ENCODE assay signal across 10 mouse cellular contexts in the genomic region with DNA sequence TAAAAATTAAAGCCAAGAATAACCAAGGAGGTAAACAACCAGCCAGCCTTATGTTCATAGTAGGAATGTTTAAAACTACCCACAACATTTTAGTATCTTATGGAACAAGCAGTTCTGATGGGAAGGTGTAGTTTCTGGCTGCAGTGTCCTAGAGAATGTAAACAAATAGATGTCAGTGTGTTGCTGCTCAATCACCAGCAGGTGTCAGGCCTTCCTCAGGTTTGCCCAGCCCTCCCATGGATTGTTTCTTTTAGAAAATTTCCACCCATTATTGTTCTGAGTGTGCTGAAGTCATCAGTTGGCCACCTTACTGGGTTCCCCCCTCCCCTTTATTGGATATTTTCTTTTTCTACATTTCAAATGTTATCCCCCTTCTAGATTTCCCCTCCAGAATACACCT. TPM values are rescaled to one million over a fixed set of nuclear protein-coding genes. Genes with fewer than 3 reads are reported as not detected.
DNase-seq lines count a peak whose midpoint lies in the region; ATAC-seq and TF ChIP-seq lines count a peak whose summit lies in the region.
"Had no signal": no experiment of that assay in that cellular context is flagged by ENCODE, and none has a peak within 500 bp of the region (broad histone marks: within the 10 kb centered on the region; RNA-seq: fewer than 3 reads in every experiment).

No protein-coding gene starts in this region.

- no peak for DNase-seq in testis, postnatal 14 days (ENCODE audit: low spot score)
- DNase-seq in embryo, embryonic 10.5 days (ENCODE audit: low spot score): peak; percentile 10
- peak; percentile 52 for DNase-seq in liver, adult 2 months (ENCODE audit: extremely low read depth, low read depth, low spot score)
- DNase-seq in adrenal gland, postnatal 25 days: no peak
- no peak for DNase-seq in ovary, adult 18-20 months (ENCODE audit: low spot score)

- H3K36me3 ChIP-seq in testis, adult 2 months (ENCODE audit: control insufficient read depth, insufficient read depth, low read length): no peaks in the 10 kb centered on the region
- H3K36me3 ChIP-seq in liver, adult 2 months (ENCODE audit: control insufficient read depth, insufficient read depth, low read length): no peaks in the 10 kb centered on the region
- H3K36me3 ChIP-seq: embryonic facial prominence, embryonic 13.5 days; neural tube, embryonic 13.5 days had no signal

- TF ChIP-seq CTCF in testis, adult 2 months (IDR thresholded peaks at IDR 0.05; ENCODE audit: control insufficient read depth, insufficient read depth, insufficient replicate concordance, low read depth, low read length): peak; percentile 33; the same call in 1 of the 2 replicates
- TF ChIP-seq CTCF in liver, adult 2 months (IDR thresholded peaks at IDR 0.05; ENCODE audit: low read depth, low read length): peak; percentile 79

- H3K27me3 ChIP-seq in testis, adult 2 months (ENCODE audit: control insufficient read depth, insufficient read depth, low read length): no peaks in the 10 kb centered on the region
- no peaks in the 10 kb centered on the region for H3K27me3 ChIP-seq in liver, adult 2 months (ENCODE audit: control insufficient read depth, insufficient read depth, low read length)
- H3K27me3 ChIP-seq: embryonic facial prominence, embryonic 13.5 days; neural tube, embryonic 13.5 days had no signal

- no peaks in the 10 kb centered on the region for H3K79me2 ChIP-seq in liver, adult 2 months (ENCODE audit: control insufficient read depth, insufficient read depth, low read length)

- no peak overlapping the region for H3K4me3 ChIP-seq in testis, adult 2 months (ENCODE audit: control insufficient read depth, low read depth, low read length)
- H3K4me3 ChIP-seq in liver, adult 2 months (ENCODE audit: insufficient read depth, low read depth, low read length): no peak overlapping the region
- H3K4me3 ChIP-seq: embryonic facial prominence, embryonic 13.5 days; neural tube, embryonic 13.5 days had no signal

- H3K27ac ChIP-seq in testis, adult 2 months (ENCODE audit: control insufficient read depth, insufficient read depth, low read depth, low read length): no peak overlapping the region
- H3K27ac ChIP-seq in liver, adult 2 months (replicated peaks; ENCODE audit: insufficient read depth, low read depth, low read length): no peak overlapping the region
- H3K27ac ChIP-seq: embryonic facial prominence, embryonic 13.5 days; neural tube, embryonic 13.5 days had no signal

- TF ChIP-seq POLR2A in testis, adult 2 months (IDR thresholded peaks at IDR 0.05; ENCODE audit: control insufficient read depth, low read depth, low read length): no peak
- TF ChIP-seq POLR2A in liver, adult 2 months (IDR thresholded peaks at IDR 0.05; ENCODE audit: extremely low read depth, insufficient read depth, low read length): no peak

- no peak for ATAC-seq in inflammation-experienced regulatory T-cells, adult 6 months

- H3K4me1 ChIP-seq in testis, adult 2 months (ENCODE audit: control insufficient read depth, insufficient read depth, low read length): no peaks in the 10 kb centered on the region
- peaks cover 2% of the 10 kb centered on the region; the same call in 1 of the 2 replicates for H3K4me1 ChIP-seq in liver, adult 2 months (ENCODE audit: control insufficient read depth, insufficient read depth, low read length)
- H3K4me1 ChIP-seq: embryonic facial prominence, embryonic 13.5 days; neural tube, embryonic 13.5 days had no signal

- no peak overlapping the region for H3K9ac ChIP-seq in liver, adult 2 months (ENCODE audit: low read depth, low read length)
- H3K9ac ChIP-seq: embryonic facial prominence, embryonic 13.5 days; neural tube, embryonic 13.5 days had no signal

RNA-seq across cellular contexts. Expression of gene Vmn2r19, which starts 32.0 kb away (rescaled TPM):
- 0.06 TPM in 1 of 2 replicates, not detected in the other for polyA plus RNA-seq in testis, adult 2 months (2012; rRNA removed)
- total RNA-seq in liver, adult 2 months (2014; rRNA removed): not detected in 2 replicates
- polyA plus RNA-seq in liver, adult 2 months (2012; rRNA removed): not detected in 2 replicates
- not detected for polyA plus RNA-seq in inflammation-experienced regulatory T-cells, adult 6 months (2017; shearing (Covaris generic))
- not detected in 2 replicates for total RNA-seq in adrenal gland, postnatal 25 days (2021)
- polyA plus RNA-seq: embryonic facial prominence, embryonic 13.5 days; large intestine, adult 2 months; neural tube, embryonic 13.5 days had no signal

RNA-seq across cellular contexts. Expression of gene Clec4e, which starts 50.4 kb away (rescaled TPM):
- not detected in 2 replicates for polyA plus RNA-seq in testis, adult 2 months (2012; rRNA removed)
- total RNA-seq in liver, adult 2 months (2014; rRNA removed): 0.09 TPM in 1 of 2 replicates, not detected in the other
- polyA plus RNA-seq in liver, adult 2 months (2012; rRNA removed): not detected in 2 replicates
- not detected for polyA plus RNA-seq in inflammation-experienced regulatory T-cells, adult 6 months (2017; shearing (Covaris generic))
- not detected in 2 replicates for total RNA-seq in adrenal gland, postnatal 25 days (2021)
- polyA plus RNA-seq: embryonic facial prominence, embryonic 13.5 days; neural tube, embryonic 13.5 days had no signal

Comparison
In these comparisons a context has a peak if more than half of its experiments do, and no peak if none do; other contexts are left out.
1. DNase-seq: peak in embryo, embryonic 10.5 days (single experiment) and liver, adult 2 months (single experiment); none in testis, postnatal 14 days (single experiment), adrenal gland, postnatal 25 days (single experiment) and ovary, adult 18-20 months (single experiment).